ENCODE assay signal across 17 mouse cellular contexts in genomic region chr15:100685255-100685654, GRCm38 (mm10). TPM values are rescaled to one million over a fixed set of nuclear protein-coding genes. Genes with fewer than 3 reads are reported as not detected.
DNase-seq lines count a peak whose midpoint lies in the region; ATAC-seq lines count a peak whose summit lies in the region.
"Had no signal": no experiment of that assay in that cellular context is flagged by ENCODE, and none has a peak within 500 bp of the region (broad histone marks: within the 10 kb centered on the region; RNA-seq: fewer than 3 reads in every experiment).

No protein-coding gene starts in this region.

- no peak overlapping the region; the same call in 1 of the 2 replicates for H3K9ac ChIP-seq in liver, embryonic 11.5 days (ENCODE audit: low read depth, low read length)
- no peak overlapping the region for H3K9ac ChIP-seq in stomach, embryonic 16.5 days (ENCODE audit: low read length)
- H3K9ac ChIP-seq: forebrain, embryonic 12.5 days; hindbrain, embryonic 12.5 days; limb, embryonic 15.5 days; midbrain, embryonic 12.5 days; neural tube, embryonic 12.5 days had no signal

- no peak overlapping the region for H3K4me3 ChIP-seq in liver, embryonic 11.5 days (ENCODE audit: low read depth, low read length)
- peak overlapping the region; percentile 7; the same call in 1 of the 2 replicates for H3K4me3 ChIP-seq in stomach, embryonic 16.5 days (replicated peaks; ENCODE audit: low read length)
- H3K4me3 ChIP-seq: embryonic facial prominence, embryonic 10.5 days; forebrain, embryonic 12.5 days; hindbrain, embryonic 12.5 days; left cerebral cortex, adult 2 months; limb, embryonic 15.5 days; midbrain, embryonic 12.5 days; neural tube, embryonic 12.5 days had no signal

- ATAC-seq in liver, embryonic 11.5 days (replicated peaks; ENCODE audit: low FRiP score) = no peak
- ATAC-seq in stomach, embryonic 16.5 days (ENCODE audit: insufficient read depth, low FRiP score) = no peak; the same call in 1 of the 2 replicates
- ATAC-seq: activated CD4-positive, CD25-positive, alpha-beta regulatory T cell, adult 4 months had no signal

- peaks cover 35% of the 10 kb centered on the region for H3K4me1 ChIP-seq in liver, embryonic 11.5 days (replicated peaks; ENCODE audit: control insufficient read depth, insufficient read depth, low read length)
- H3K4me1 ChIP-seq in stomach, embryonic 16.5 days (ENCODE audit: control insufficient read depth, insufficient read depth, low read length) = peaks cover 8% of the 10 kb centered on the region
- H3K4me1 ChIP-seq: hindbrain, embryonic 12.5 days had no signal

- H3K9me3 ChIP-seq in liver, embryonic 11.5 days (ENCODE audit: control insufficient read depth, low read length) = no peaks in the 10 kb centered on the region
- peaks cover 1% of the 10 kb centered on the region; the same call in 1 of the 2 replicates for H3K9me3 ChIP-seq in stomach, embryonic 16.5 days (replicated peaks; ENCODE audit: control insufficient read depth, low read length)
- H3K9me3 ChIP-seq: limb, embryonic 15.5 days had no signal

- H3K27ac ChIP-seq in liver, embryonic 11.5 days (ENCODE audit: low read depth, low read length) = peak overlapping the region; percentile 43; the same call in 1 of the 2 replicates
- no peak overlapping the region for H3K27ac ChIP-seq in stomach, embryonic 16.5 days (ENCODE audit: low read length)
- H3K27ac ChIP-seq: embryonic facial prominence, embryonic 10.5 days; forebrain, embryonic 12.5 days; hindbrain, embryonic 12.5 days; left cerebral cortex, adult 2 months; limb, embryonic 15.5 days; midbrain, embryonic 12.5 days; neural tube, embryonic 12.5 days had no signal

- DNase-seq in spleen, adult 12 weeks (ENCODE audit: low spot score) = peak; percentile 65
- no peak for DNase-seq in spleen, adult 18-20 months
- peak; percentile 68 for DNase-seq in ZHBTc4 (ENCODE audit: low read depth, low spot score)
- DNase-seq in liver, embryonic 11.5 days (ENCODE audit: low spot score) = no peak
- no peak for DNase-seq in cerebellum, adult 11-12 months
- DNase-seq in natural killer cell, adult 2 months (ENCODE audit: low spot score in 2 of 2) = no peak
- DNase-seq: cerebellum, adult 9-10 months; kidney, adult 9 months had no signal

- H3K36me3 ChIP-seq in liver, embryonic 11.5 days (ENCODE audit: control insufficient read depth, insufficient read depth, low read length) = no peaks in the 10 kb centered on the region
- H3K36me3 ChIP-seq in stomach, embryonic 16.5 days (ENCODE audit: control insufficient read depth, insufficient read depth, low read length) = no peaks in the 10 kb centered on the region
- H3K36me3 ChIP-seq: embryonic facial prominence, embryonic 10.5 days; forebrain, embryonic 12.5 days; hindbrain, embryonic 12.5 days; limb, embryonic 15.5 days; midbrain, embryonic 12.5 days; neural tube, embryonic 12.5 days had no signal

- no peaks in the 10 kb centered on the region for H3K27me3 ChIP-seq in liver, embryonic 11.5 days (replicated peaks; ENCODE audit: control insufficient read depth, insufficient read depth, low read length)
- H3K27me3 ChIP-seq in stomach, embryonic 16.5 days (ENCODE audit: control insufficient read depth, insufficient read depth, low read length) = no peaks in the 10 kb centered on the region
- H3K27me3 ChIP-seq: neural tube, embryonic 12.5 days had no signal

- WGBS in liver, embryonic 11.5 days = 24% methylated on average over 13 of the region's 13 CpGs
- 26% methylated on average over 13 of the region's 13 CpGs for WGBS in stomach, embryonic 16.5 days

- H3K4me2 ChIP-seq in liver, embryonic 11.5 days = peak overlapping the region; percentile 49
- no peak overlapping the region for H3K4me2 ChIP-seq in stomach, embryonic 16.5 days (ENCODE audit: low read depth, low read length)
- H3K4me2 ChIP-seq: forebrain, embryonic 12.5 days; hindbrain, embryonic 12.5 days; limb, embryonic 15.5 days; midbrain, embryonic 12.5 days; neural tube, embryonic 12.5 days had no signal

RNA-seq across cellular contexts. Expression of gene Cela1, which starts 2.5 kb away (rescaled TPM):
- polyA plus RNA-seq in liver, embryonic 11.5 days (2014; fragmentation: Nextera tagmentation; extraction: Ambion mirVana) = 10.5 and 13.7 TPM in 2 replicates
- polyA plus RNA-seq in stomach, embryonic 16.5 days (2015; fragmentation: Nextera tagmentation; extraction: Ambion mirVana) = 250 and 388 TPM in 2 replicates
- polyA plus RNA-seq: forebrain, embryonic 12.5 days had no signal

RNA-seq across cellular contexts. Expression of gene Bin2, which starts 15.9 kb away (rescaled TPM):
- 56.6 and 62.1 TPM in 2 replicates for polyA plus RNA-seq in liver, embryonic 11.5 days (2014; fragmentation: Nextera tagmentation; extraction: Ambion mirVana)
- 6.0 and 6.3 TPM in 2 replicates for polyA plus RNA-seq in stomach, embryonic 16.5 days (2015; fragmentation: Nextera tagmentation; extraction: Ambion mirVana)

RNA-seq across cellular contexts. Expression of gene Galnt6, which starts 43.9 kb away (rescaled TPM):
- 1.2 and 1.6 TPM in 2 replicates for polyA plus RNA-seq in liver, embryonic 11.5 days (2014; fragmentation: Nextera tagmentation; extraction: Ambion mirVana)
- 6.9 and 8.7 TPM in 2 replicates for polyA plus RNA-seq in stomach, embryonic 16.5 days (2015; fragmentation: Nextera tagmentation; extraction: Ambion mirVana)

RNA-seq across cellular contexts. Expression of gene Smagp, which starts 48.5 kb away (rescaled TPM):
- polyA plus RNA-seq in liver, embryonic 11.5 days (2014; fragmentation: Nextera tagmentation; extraction: Ambion mirVana) = 14.1 and 15.6 TPM in 2 replicates
- 40.6 and 51.8 TPM in 2 replicates for polyA plus RNA-seq in stomach, embryonic 16.5 days (2015; fragmentation: Nextera tagmentation; extraction: Ambion mirVana)
- polyA plus RNA-seq: activated CD4-positive, CD25-positive, alpha-beta regulatory T cell, adult 4 months had no signal

Comparison
In these comparisons a context has a peak if more than half of its experiments do, and no peak if none do; other contexts are left out.
1. DNase-seq: peak in spleen, adult 12 weeks (single experiment) and ZHBTc4 (single experiment); none in spleen, adult 18-20 months (0 of 2), liver, embryonic 11.5 days (single experiment), cerebellum, adult 11-12 months (single experiment) and natural killer cell, adult 2 months (0 of 2).
2. RNA of gene Cela1, which starts 2.5 kb away (polyA plus RNA-seq): 250 to 388 TPM in stomach, embryonic 16.5 days; 10.5 to 13.7 TPM in liver, embryonic 11.5 days; every median in the first group is over 10 times any median in the second.